Mouse (Mus musculus): Measurements from ENCODE around the gene Narfl.
A peak's percentile ranks its signal among the peaks of the same experiment; 100 is the strongest.

- TF ChIP-seq CTCF (IDR thresholded peaks at IDR 0.05; ENCODE audit: insufficient read depth, low read length) (no peak), POLR2A (IDR thresholded peaks at IDR 0.05; ENCODE audit: borderline replicate concordance, extremely low read depth, low read depth, low read length) (0 out of 2 replicates have a peak, but pooled peaks have one; percentile 22)
Observed at GRCm38 (mm10) chr17:25792615-25793014, 19.0 kb downstream of the Narfl start, which contains the start of gene Fam173a.

All from lung, adult 2 months (tissue).